Mouse (Mus musculus): ENCODE measurements around the gene Nsf. TPM values are rescaled to one million over a fixed set of nuclear protein-coding genes. Genes with fewer than 3 reads are reported as not detected.

Nsf gene
- polyA plus RNA-seq, 1 experiment, result 131 TPM

DNA sequence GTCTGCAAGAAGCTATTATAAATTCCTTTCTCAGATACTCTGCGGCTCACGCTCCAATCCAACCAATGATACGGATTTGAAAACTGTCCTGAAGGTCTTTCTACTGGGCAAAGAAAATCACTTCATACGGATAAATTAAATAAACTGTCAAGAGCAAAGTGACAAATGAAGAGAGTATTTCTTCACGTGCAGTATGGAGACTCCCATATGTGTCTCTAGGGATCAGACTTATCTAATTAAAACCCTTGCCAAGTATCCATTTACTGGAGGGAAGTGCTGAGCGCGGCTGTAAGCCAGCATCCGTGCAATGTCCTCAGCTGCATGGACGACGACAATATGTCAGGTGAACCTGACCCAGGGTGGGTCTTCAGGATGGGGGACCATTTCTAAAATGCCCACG is 44.0 kb downstream of the Nsf start:
- TF ChIP-seq CTCF (IDR thresholded peaks at IDR 0.05; ENCODE audit: borderline replicate concordance, extremely low read depth, insufficient read depth, insufficient read length) (no peak), POLR2A (IDR thresholded peaks at IDR 0.05; ENCODE audit: borderline replicate concordance, extremely low read depth, insufficient read depth, insufficient read length, poor library complexity, severe bottlenecking) (no peak)
- no peak for DNase-seq (ENCODE audit: low read depth)

DNA sequence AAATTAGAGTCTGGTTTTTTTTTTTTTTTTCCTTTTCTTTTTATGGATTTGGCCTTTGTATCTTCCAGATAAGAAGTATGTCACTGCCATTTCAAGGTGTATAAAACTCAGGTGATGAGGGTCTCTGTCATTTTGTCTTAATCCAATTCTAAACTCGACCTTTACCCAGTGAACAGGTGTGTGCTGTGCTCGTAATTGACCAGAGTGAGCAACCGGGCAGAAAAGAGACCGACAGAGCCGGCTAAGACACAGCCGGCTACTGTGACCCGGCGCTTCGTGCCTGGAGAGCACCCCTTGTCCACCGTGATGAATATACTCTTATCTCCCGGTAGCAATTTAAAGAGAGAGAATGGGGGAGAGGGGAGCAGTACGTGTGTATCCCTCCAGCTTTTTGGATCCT is 44.5 kb downstream of the Nsf start:
- no peak for DNase-seq (ENCODE audit: low read depth)
- TF ChIP-seq CTCF (IDR thresholded peaks at IDR 0.05; ENCODE audit: borderline replicate concordance, extremely low read depth, insufficient read depth, insufficient read length) (no peak), POLR2A (IDR thresholded peaks at IDR 0.05; ENCODE audit: borderline replicate concordance, extremely low read depth, insufficient read depth, insufficient read length, poor library complexity, severe bottlenecking) (no peak)

DNA sequence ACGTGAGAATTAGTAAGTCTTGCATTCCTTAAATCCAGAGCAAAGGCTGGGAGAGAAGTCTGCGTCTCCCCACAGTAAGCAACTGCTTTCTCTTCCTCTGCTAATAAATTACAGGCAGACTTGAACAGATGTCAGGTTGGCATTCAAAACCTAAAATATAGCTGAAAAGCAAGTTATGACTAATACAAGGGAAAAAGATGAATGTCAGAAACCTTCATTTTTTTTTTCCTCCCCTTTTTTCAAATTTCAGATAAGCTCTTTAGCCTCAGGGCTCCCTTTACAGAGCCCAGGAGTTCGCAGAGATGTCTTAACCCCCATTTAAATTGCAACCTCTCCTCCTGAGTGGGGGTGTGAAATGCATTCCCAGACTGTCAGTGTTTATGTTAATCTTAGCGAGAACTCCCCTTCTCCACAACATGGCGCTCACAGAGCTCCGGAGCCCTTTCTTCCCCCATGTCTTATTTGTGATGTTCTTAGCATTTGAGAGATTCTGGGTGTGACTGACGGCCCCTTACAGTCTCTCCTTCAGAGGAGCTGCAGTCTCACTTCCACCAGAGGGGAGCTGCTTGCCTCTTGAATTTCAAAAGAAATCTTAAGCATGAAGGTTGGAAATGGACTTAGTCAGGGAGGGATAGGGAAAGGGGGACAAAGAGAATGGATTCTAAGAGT is 47.7 kb downstream of the Nsf start:
- DNase-seq (ENCODE audit: low read depth), result peak; percentile 50
- TF ChIP-seq CTCF (IDR thresholded peaks at IDR 0.05; ENCODE audit: borderline replicate concordance, extremely low read depth, insufficient read depth, insufficient read length) (no peak), POLR2A (IDR thresholded peaks at IDR 0.05; ENCODE audit: borderline replicate concordance, extremely low read depth, insufficient read depth, insufficient read length, poor library complexity, severe bottlenecking) (no peak)

DNA sequence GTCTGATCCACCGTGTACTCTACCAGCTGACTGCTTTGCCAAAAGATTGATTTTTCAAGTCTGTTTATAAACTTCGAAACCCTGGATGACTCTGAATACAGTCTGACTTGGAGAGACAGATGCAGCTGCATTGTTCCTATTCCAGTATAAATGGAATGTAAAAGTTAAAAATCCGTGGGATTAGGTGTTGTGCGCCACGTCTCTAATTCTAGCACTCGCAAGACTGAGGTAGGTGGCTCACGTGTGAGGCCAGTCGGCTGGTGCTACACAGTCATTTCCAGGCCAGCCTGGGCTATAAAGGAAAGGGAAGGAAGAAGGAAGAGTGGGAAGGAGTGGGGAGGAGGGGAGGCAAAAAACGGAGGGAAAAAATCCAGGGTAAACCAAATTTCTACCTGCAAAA is 48.4 kb downstream of the Nsf start:
- DNase-seq (ENCODE audit: low read depth), result no peak
- TF ChIP-seq POLR2A (IDR thresholded peaks at IDR 0.05; ENCODE audit: borderline replicate concordance, extremely low read depth, insufficient read depth, insufficient read length, poor library complexity, severe bottlenecking), result no peak
- TF ChIP-seq CTCF (IDR thresholded peaks at IDR 0.05; ENCODE audit: borderline replicate concordance, extremely low read depth, insufficient read depth, insufficient read length), result no peak

DNA sequence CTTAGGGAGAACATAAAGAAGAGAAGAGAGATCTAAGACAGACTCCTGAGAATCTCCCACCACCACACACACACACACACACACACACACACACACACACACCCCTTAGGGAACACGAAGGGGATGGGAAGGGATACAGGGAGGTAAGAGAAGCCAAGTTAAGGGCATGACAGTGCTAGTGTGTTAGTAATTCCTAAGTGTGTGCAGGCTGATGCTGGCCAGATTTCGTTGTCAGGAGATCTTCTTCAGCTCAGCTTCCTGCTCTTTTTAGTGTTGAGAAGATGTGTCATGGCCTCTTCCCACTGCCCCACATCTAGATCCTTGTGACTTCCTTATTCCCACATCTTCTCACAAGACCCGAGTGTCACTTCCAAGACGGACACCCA is 52.3 kb downstream of the Nsf start:
- no peak for DNase-seq (ENCODE audit: low read depth)
- no peak for TF ChIP-seq CTCF (IDR thresholded peaks at IDR 0.05; ENCODE audit: borderline replicate concordance, extremely low read depth, insufficient read depth, insufficient read length)
- no peak for TF ChIP-seq POLR2A (IDR thresholded peaks at IDR 0.05; ENCODE audit: borderline replicate concordance, extremely low read depth, insufficient read depth, insufficient read length, poor library complexity, severe bottlenecking)

DNA sequence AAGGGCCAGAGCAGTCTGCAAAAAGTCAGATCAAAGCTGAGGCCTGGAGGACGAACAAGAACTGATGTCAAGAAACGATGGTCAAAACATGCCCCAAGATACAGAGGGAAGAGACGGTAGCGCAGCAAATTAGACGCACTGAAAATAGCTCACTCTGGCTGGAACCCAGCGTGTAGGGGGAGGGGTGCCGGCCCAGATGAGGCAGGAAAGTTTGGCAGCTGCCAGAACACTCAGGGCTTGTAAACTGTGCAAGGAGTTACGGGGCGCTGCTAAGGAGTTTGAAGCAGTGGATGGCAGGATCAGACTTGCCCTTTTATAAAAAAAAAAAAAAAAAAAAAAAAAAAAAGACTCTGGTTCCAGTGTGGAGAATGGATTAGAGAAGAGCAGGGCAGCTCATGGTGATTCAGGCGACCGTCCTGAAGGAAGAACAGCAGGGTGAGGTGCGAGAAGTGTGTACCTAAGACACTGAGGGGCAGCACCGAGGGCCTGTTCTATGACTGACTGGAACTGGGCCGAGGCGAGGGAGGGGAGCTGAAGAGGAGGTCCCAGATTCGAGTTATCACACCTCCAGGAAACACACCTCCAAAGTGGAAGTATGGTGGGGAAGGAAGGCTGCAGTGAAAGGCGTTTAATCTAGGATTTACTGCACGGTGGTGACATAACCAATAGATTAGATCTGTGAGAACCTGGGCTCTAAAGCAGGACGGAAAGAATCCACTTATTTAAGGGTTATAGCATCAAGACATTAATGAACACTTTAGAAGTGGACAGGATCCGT is 52.9 kb downstream of the Nsf start:
- DNase-seq (ENCODE audit: low read depth), result peak; percentile 48
- TF ChIP-seq POLR2A (IDR thresholded peaks at IDR 0.05; ENCODE audit: borderline replicate concordance, extremely low read depth, insufficient read depth, insufficient read length, poor library complexity, severe bottlenecking) (no peak), CTCF (IDR thresholded peaks at IDR 0.05; ENCODE audit: borderline replicate concordance, extremely low read depth, insufficient read depth, insufficient read length) (no peak)

DNA sequence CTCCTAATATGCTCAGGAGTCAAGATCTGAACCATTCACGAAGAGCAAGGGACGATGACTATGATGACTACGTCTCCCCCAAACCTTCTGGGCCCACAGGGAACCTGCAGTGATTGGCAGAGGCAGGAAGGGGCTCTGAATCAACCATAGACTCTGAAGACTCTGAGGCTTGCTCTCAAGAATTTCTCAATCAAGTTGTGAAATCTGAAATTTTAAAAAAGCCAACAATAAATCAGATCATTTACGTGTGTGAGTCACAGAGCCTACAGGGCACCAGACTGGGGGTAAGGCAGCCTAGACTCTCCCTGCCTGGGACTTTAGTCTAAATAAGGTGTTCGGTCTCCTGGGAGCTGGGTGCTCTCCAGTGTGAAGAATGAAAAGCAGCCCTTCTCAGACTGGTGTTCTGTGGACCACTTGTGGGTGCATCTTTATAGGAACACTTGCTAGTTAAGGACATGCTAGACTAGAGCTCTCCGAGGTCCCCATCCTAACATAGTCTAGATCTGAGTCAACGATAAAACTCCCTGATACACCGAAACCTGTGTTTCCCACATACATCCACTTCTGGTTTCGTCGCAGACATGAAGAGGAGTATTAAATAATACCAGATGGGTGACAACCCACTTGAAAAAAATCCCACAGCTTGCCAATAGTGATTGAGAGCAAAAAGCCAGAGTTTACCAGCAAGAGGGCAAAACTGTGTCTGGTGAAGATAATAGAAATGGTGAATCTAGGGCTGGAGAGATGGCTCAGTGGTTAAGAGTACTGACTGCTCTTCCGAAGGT is 56.7 kb downstream of the Nsf start:
- no peak for TF ChIP-seq CTCF (IDR thresholded peaks at IDR 0.05; ENCODE audit: borderline replicate concordance, extremely low read depth, insufficient read depth, insufficient read length)
- no peak for TF ChIP-seq POLR2A (IDR thresholded peaks at IDR 0.05; ENCODE audit: borderline replicate concordance, extremely low read depth, insufficient read depth, insufficient read length, poor library complexity, severe bottlenecking)
- DNase-seq (ENCODE audit: low read depth), result no peak

DNA sequence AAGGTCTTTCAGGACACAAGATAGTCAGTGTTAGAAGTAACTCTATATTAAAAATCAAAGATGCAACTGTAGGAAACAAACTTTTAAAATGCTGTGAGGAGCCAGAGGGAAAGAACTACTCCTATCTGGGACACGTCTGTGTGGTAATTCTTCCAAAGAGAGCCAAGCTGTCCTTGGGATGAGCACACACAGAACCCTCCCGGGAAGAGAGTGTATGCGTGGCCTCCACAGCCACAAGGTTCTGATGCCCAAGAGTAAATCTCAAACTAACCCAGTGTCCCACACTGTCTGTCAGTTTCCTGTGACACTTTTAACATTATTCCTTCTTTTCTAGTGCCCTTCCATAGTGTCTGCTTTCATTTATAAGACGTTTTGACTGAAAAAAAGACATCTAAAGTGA is 57.8 kb downstream of the Nsf start:
- TF ChIP-seq POLR2A (IDR thresholded peaks at IDR 0.05; ENCODE audit: borderline replicate concordance, extremely low read depth, insufficient read depth, insufficient read length, poor library complexity, severe bottlenecking), result no peak
- TF ChIP-seq CTCF (IDR thresholded peaks at IDR 0.05; ENCODE audit: borderline replicate concordance, extremely low read depth, insufficient read depth, insufficient read length), result no peak
- DNase-seq (ENCODE audit: low read depth), result no peak

DNA sequence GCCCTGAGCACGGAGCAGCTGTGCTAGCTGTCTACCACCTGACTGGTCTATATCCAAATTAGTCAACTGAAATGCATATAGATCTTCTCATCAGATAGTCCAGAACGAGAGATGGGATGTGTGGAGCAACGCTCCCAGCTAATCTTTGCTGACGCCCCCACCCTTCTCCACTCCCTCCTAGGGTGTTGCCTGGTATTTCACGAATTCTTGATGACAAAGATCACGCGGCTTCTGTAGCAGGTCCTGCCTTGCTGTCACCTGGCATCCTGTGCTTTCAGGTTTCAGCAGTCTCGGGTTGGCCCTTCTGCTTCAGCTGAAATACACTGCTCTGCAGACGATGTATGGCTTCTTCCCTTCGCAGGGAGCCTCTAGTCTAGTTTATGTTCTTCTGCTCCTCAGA is 61.0 kb downstream of the Nsf start:
- TF ChIP-seq POLR2A (IDR thresholded peaks at IDR 0.05; ENCODE audit: borderline replicate concordance, extremely low read depth, insufficient read depth, insufficient read length, poor library complexity, severe bottlenecking) (no peak), CTCF (IDR thresholded peaks at IDR 0.05; ENCODE audit: borderline replicate concordance, extremely low read depth, insufficient read depth, insufficient read length) (no peak)
- no peak for DNase-seq (ENCODE audit: low read depth)

DNA sequence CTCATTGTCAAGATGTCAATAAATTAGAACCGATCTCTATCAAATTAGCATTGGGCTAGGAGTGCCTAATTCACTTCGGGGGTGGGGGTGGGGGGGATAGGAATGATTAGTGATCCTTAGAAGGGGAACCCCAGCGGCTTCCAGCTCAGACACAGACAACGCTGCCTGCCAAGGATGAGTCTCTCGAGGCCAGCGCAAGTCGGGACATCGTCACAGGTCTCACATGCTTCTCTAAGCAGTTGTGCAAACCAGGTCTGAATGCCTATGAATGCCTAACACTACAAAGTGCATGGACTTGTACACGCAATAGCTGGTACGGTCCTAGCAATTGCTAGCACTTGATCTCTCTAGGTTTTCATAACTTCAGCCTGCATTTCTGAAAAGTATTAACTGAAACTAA is 62.1 kb downstream of the Nsf start:
- TF ChIP-seq POLR2A (IDR thresholded peaks at IDR 0.05; ENCODE audit: borderline replicate concordance, extremely low read depth, insufficient read depth, insufficient read length, poor library complexity, severe bottlenecking), result no peak
- no peak for TF ChIP-seq CTCF (IDR thresholded peaks at IDR 0.05; ENCODE audit: borderline replicate concordance, extremely low read depth, insufficient read depth, insufficient read length)
- DNase-seq (ENCODE audit: low read depth), result no peak

All from brain, embryonic 14.5 days (tissue).